Mouse (Mus musculus) heart, postnatal 0 days (tissue): ENCODE results near the gene Pik3c2g.

Source experiments
- CTCF ChIP-seq: IDR thresholded peaks from 2 replicates; pipeline ENCODE4 v1.5.1; 2016; ENCODE audit warnings: antibody characterized with exemption, control low read depth, low read depth
- EP300 ChIP-seq: IDR thresholded peaks from 2 replicates; pipeline ENCODE4 v1.6.1; 2016; ENCODE audit warnings: antibody characterized with exemption, low read depth

DNA sequence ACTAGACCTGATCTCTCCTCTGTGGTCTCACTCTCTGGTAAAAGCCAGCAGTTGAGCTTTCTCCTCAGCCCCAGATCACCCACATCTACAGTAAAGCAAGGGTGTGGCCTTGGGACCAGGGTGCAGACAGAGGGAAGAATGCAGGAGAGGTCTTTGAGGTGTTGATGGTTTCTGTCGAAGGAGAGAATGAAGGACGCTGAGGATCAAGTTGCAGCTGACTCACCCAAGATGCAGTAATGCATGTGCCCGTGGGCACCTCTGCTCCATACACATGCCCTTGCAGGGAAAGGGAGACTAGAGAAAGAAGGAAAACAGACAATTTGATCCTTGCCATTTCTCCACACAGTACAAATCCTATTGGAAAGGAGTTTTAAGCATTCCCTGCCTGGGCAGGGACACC, 5.1 kb downstream of the Pik3c2g start:
- TF ChIP-seq CTCF (no peak), EP300 (no peak)
